Mouse (Mus musculus) ZHBTc4 (cell line): ENCODE data around the gene Foxg1.

Source experiments
- DNase-seq: peaks from one replicate; pipeline ENCODE4 v3.0.0-alpha.2; 2011; ENCODE audit warnings: low read depth, low spot score

The Foxg1 gene

GRCm38 (mm10) chr12:49401796-49402130 lies 19.3 kb downstream of the Foxg1 start:
- no peak for DNase-seq

- no peak for DNase-seq
Measured at GRCm38 (mm10) chr12:49409833-49410232, 27.4 kb downstream of the Foxg1 start.

GRCm38 (mm10) chr12:49417963-49418362 lies 35.5 kb downstream of the Foxg1 start:
- no peak for DNase-seq
